Mouse (Mus musculus) thymus, postnatal 10 days (tissue): ENCODE measurements around the gene Glcci1.

Source experiments
- DNase-seq, 2 experiments: peaks; one replicate each; pipeline ENCODE4 v3.0.0; 2021; ENCODE audit warnings: low spot score in 2 of 2

Gene Glcci1

GRCm38 (mm10) chr6:8545780-8546179, 36.4 kb downstream of the Glcci1 start:
- no peak for DNase-seq

- no peak for DNase-seq
These were observed 41.8 kb downstream of the Glcci1 start for GRCm38 (mm10) chr6:8551155-8551554.

GRCm38 (mm10) chr6:8556849-8557571, 47.6 kb downstream of the Glcci1 start:
- DNase-seq: no peak

GRCm38 (mm10) chr6:8560682-8561081, 51.3 kb downstream of the Glcci1 start:
- DNase-seq: no peak

GRCm38 (mm10) chr6:8582377-8582776, 73.0 kb downstream of the Glcci1 start:
- no peak for DNase-seq

- no peak for DNase-seq
These were observed 74.5 kb downstream of the Glcci1 start for GRCm38 (mm10) chr6:8583892-8584291.

GRCm38 (mm10) chr6:8591665-8592064, 82.3 kb downstream of the Glcci1 start:
- DNase-seq: no peak

- no peak for DNase-seq
These were observed 108.0 kb downstream of the Glcci1 start for GRCm38 (mm10) chr6:8617369-8617768.

GRCm38 (mm10) chr6:8619582-8620350, 110.4 kb downstream of the Glcci1 start:
- no peak for DNase-seq

- DNase-seq: no peak
These were observed 113.6 kb downstream of the Glcci1 start for GRCm38 (mm10) chr6:8623045-8623444.

GRCm38 (mm10) chr6:8628226-8628625, 118.8 kb downstream of the Glcci1 start:
- no peak for DNase-seq

- no peak for DNase-seq
These were observed 119.4 kb downstream of the Glcci1 start for GRCm38 (mm10) chr6:8628715-8629267.

GRCm38 (mm10) chr6:8630531-8630930, 121.1 kb downstream of the Glcci1 start:
- no peak for DNase-seq

GRCm38 (mm10) chr6:8631362-8631761, 122.0 kb downstream of the Glcci1 start:
- DNase-seq: no peak

GRCm38 (mm10) chr6:8631986-8632632, 122.7 kb downstream of the Glcci1 start:
- DNase-seq: no peak

- no peak for DNase-seq
These were observed 123.3 kb downstream of the Glcci1 start for GRCm38 (mm10) chr6:8632701-8633100.

- no peak for DNase-seq
These were observed 128.7 kb downstream of the Glcci1 start for GRCm38 (mm10) chr6:8638122-8638521.

GRCm38 (mm10) chr6:8638899-8639298, 129.5 kb downstream of the Glcci1 start:
- no peak for DNase-seq

GRCm38 (mm10) chr6:8639526-8639925, 130.1 kb downstream of the Glcci1 start:
- DNase-seq: no peak

- DNase-seq: no peak
These were observed 131.5 kb downstream of the Glcci1 start for GRCm38 (mm10) chr6:8640863-8641262.

GRCm38 (mm10) chr6:8644703-8645102, 135.3 kb downstream of the Glcci1 start:
- DNase-seq: no peak

- DNase-seq: no peak
These were observed 136.3 kb downstream of the Glcci1 start for GRCm38 (mm10) chr6:8645708-8646107.
